Mouse (Mus musculus) liver, embryonic 16.5 days (tissue): ENCODE results near the gene Arhgap1. TPM values are rescaled to one million over a fixed set of nuclear protein-coding genes. Genes with fewer than 3 reads are reported as not detected.

Source experiments
- ATAC-seq: fragments of 200-750 bp; cut with Nextera tagmentation; 2 replicates; pipeline ENCODE4 v1.8.0; 2017; ENCODE audit warnings: low read depth, mild to moderate bottlenecking, moderate number of reproducible peaks, moderate library complexity
- H3K27ac ChIP-seq: fragments of 300-500 bp; sonication (generic); 2 replicates; pipeline ENCODE4 v1.5.1; 2014; ENCODE audit warnings: mild to moderate bottlenecking, low read length
- H3K27me3 ChIP-seq: fragments of 300-500 bp; sonication (generic); 2 replicates; pipeline ENCODE4 v1.6.1; 2014; ENCODE audit warnings: low read depth, low read length, mixed read lengths; ENCODE audit not compliant: control insufficient read depth, insufficient read depth
- H3K36me3 ChIP-seq: fragments of 300-500 bp; sonication (generic); 2 replicates; pipeline ENCODE4 v1.6.1; 2014; ENCODE audit warnings: mild to moderate bottlenecking; ENCODE audit not compliant: control insufficient read depth, insufficient read depth
- H3K4me1 ChIP-seq: fragments of 300-500 bp; sonication (generic); 2 replicates; pipeline ENCODE4 v1.6.1; 2014; ENCODE audit warnings: low read depth, low read length, mixed read lengths; ENCODE audit not compliant: control insufficient read depth
- H3K4me2 ChIP-seq: fragments of 300-500 bp; sonication (generic); 2 replicates; pipeline ENCODE4 v1.6.1; 2014; ENCODE audit warnings: low read depth, low read length, mixed read lengths
- H3K4me3 ChIP-seq: fragments of 300-500 bp; sonication (generic); 2 replicates; pipeline ENCODE4 v1.5.1; 2014; ENCODE audit warnings: low read depth, mild to moderate bottlenecking, low read length
- H3K9ac ChIP-seq: fragments of 300-500 bp; sonication (generic); 2 replicates; pipeline ENCODE4 v1.6.1; 2014; ENCODE audit warnings: low read depth, low read length
- H3K9me3 ChIP-seq: fragments of 300-500 bp; sonication (generic); replicated peaks from 2 replicates; pipeline ENCODE4 v1.6.1; 2016; ENCODE audit warnings: low read length; ENCODE audit not compliant: control insufficient read depth
- WGBS: fragments of 180-500 bp; shearing (Covaris S2); extraction: QIAGEN DNeasy Blood & Tissue Kit; methylation state at CpG from one replicate; pipeline ENCODE4 v1.1.7; 2014; ENCODE audit not compliant: insufficient replicate concordance; 5-methylcytosine and 5-hydroxymethylcytosine counted together
- polyA plus RNA-seq: library from polyadenylated mRNA; unstranded; fragments of >200 nt; fragmentation: Nextera tagmentation; extraction: Ambion mirVana; gene quantifications from 2 replicates; pipeline ENCODE4 v1.2.1, GENCODE M21; 2015

Gene Arhgap1
- polyA plus RNA-seq, 1 experiment from 2014 or later, result 42.1 TPM

DNA sequence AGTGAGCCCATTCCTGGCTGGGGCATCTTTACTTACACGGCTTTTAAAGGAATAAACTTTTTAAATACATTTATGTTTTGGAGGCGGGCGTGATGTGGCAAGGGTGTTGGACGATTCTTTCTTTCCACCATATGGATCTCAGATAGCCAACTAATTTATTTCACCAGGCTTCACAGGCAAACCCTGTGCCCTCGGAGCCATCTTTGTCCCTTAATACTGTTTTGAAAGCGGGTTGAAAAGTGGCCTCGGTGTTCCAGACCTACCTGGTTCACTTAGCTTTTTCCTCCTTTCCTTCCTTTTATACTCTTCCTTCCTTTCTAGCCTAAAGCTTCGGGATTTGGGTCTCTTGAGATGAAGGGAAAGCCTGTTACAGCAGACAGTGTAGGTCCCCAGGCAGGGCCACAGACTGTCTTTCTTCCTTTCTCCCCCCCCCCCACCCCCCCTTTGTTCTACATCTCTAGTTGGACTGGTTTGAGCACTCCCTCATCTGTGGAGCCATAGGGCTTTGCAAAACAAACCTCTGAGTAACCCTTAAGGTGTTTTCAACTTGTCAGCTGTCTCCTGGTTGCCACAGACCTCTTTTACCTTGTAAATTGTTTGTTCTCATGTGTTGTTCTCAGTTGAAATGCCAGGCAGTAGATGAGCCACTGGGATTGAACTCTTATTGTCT lies 61.7 kb downstream of the Arhgap1 start:
- Histone ChIP-seq H3K27ac (peak overlapping the region; percentile 93), H3K4me1 (peaks cover 15% of the 10 kb centered on the region), H3K9ac (peak overlapping the region; percentile 81), H3K4me2 (peak overlapping the region; percentile 68), H3K36me3 (no peaks in the 10 kb centered on the region), H3K27me3 (no peaks in the 10 kb centered on the region), H3K4me3 (peak overlapping the region; percentile 84), H3K9me3 (no peaks in the 10 kb centered on the region)
- no peak for ATAC-seq
- WGBS, result under 1% methylated on average over 8 of the region's 8 CpGs

- no peaks in the 10 kb centered on the region for H3K36me3 ChIP-seq
- H3K4me2 ChIP-seq, result no peak overlapping the region
- H3K27me3 ChIP-seq, result no peaks in the 10 kb centered on the region
- no peak overlapping the region for H3K27ac ChIP-seq
- H3K9ac ChIP-seq, result no peak overlapping the region
- H3K9me3 ChIP-seq, result no peaks in the 10 kb centered on the region
- no peak overlapping the region for H3K4me3 ChIP-seq
- peaks cover 8% of the 10 kb centered on the region for H3K4me1 ChIP-seq
- no peak for ATAC-seq
- 67% methylated on average over 1 of the region's 1 CpGs for WGBS
These were observed 65.3 kb downstream of the Arhgap1 start for GRCm38 (mm10) chr2:91714921-91715320.

DNA sequence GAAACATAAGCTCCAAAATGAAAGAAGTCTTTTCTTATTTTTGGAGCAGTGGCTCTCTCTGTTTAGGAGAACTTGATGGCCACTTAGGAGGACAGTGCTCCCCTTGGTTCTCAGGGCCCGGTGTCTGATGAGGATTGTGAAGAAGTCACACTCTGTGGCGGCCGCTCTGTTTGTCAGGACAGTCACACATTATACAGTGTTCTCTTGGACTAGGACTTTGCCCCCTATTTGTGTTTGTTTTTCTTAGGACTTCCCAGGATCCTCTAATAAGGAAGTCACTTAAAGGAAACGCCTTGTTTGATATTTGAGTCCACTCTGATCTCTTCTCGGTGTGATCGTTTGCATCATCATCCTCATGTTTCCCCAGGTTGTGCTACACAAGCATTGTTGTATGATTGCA lies 68.6 kb downstream of the Arhgap1 start:
- H3K27ac ChIP-seq, result 0 out of 2 replicates have a peak overlapping the region, but pooled peaks have one; percentile 41

More for the DNA sequence above, 68.6 kb downstream of the Arhgap1 start:
- no peak overlapping the region for H3K4me3 ChIP-seq
- H3K9me3 ChIP-seq, result no peaks in the 10 kb centered on the region
- ATAC-seq, result peak; percentile 76
- H3K4me1 ChIP-seq, result no peaks in the 10 kb centered on the region
- H3K36me3 ChIP-seq, result no peaks in the 10 kb centered on the region
- 58% methylated on average over 6 of the region's 6 CpGs for WGBS
- no peak overlapping the region for H3K4me2 ChIP-seq
- H3K27me3 ChIP-seq, result no peaks in the 10 kb centered on the region
- no peak overlapping the region for H3K9ac ChIP-seq

Other genes starting within 250 kb of the Arhgap1 start
- 6.0 and 6.7 TPM in 2 replicates for gene 1110051M20Rik, start 205.2 kb upstream of the Arhgap1 start, polyA plus RNA-seq
- 1.4 and 1.7 TPM in 2 replicates for gene Lrp4, start 192.3 kb upstream of the Arhgap1 start, polyA plus RNA-seq
- 32.8 and 39.3 TPM in 2 replicates for gene Ckap5, start 123.1 kb upstream of the Arhgap1 start, polyA plus RNA-seq
- gene F2, start 13.4 kb upstream of the Arhgap1 start, polyA plus RNA-seq, result 541 and 638 TPM in 2 replicates
- gene Zfp408, start 69 bp upstream of the Arhgap1 start, polyA plus RNA-seq, result 2.5 and 3.3 TPM in 2 replicates
- gene Atg13, start 60.7 kb downstream of the Arhgap1 start, polyA plus RNA-seq, result 14.6 and 16.3 TPM in 2 replicates
- gene Harbi1, start 61.0 kb downstream of the Arhgap1 start, polyA plus RNA-seq, result 7.9 and 9.1 TPM in 2 replicates
- gene Ambra1, start 80.3 kb downstream of the Arhgap1 start, polyA plus RNA-seq, result 5.5 and 6.1 TPM in 2 replicates